Mouse (Mus musculus) monocyte, adult 5-6 weeks (primary cell): ENCODE results near the gene Mbnl2. TPM values are rescaled to one million over a fixed set of nuclear protein-coding genes. Genes with fewer than 3 reads are reported as not detected.
A peak's percentile ranks its signal among the peaks of the same experiment; 100 is the strongest.

Experiments
- ATAC-seq: fragments of 153-309, 156-312 bp; replicated peaks from 2 replicates; pipeline ENCODE4 v1.8.0; 2017; ENCODE audit warnings: mild to moderate bottlenecking; ENCODE audit not compliant: low TSS enrichment, insufficient number of reproducible peaks, severe bottlenecking, poor library complexity, low FRiP score
- total RNA-seq: library from RNA; stranded (forward); fragments of 200-1000, 200-491, 200-594 nt; gene quantifications from 3 replicates; pipeline ENCODE4 v1.2.3, GENCODE M21; 2017

Mbnl2 gene
- total RNA-seq, 1 experiment from 2014 or later: 77.3 TPM

- ATAC-seq: peak; percentile 71
Observed at GRCm38 (mm10) chr14:120433931-120434398, 158.5 kb downstream of the Mbnl2 start.

- ATAC-seq: no peak
Observed at GRCm38 (mm10) chr14:120434831-120435230, 159.4 kb downstream of the Mbnl2 start.

- ATAC-seq: no peak
Observed at GRCm38 (mm10) chr14:120440716-120441115, 165.2 kb downstream of the Mbnl2 start.

- ATAC-seq: no peak
Observed at GRCm38 (mm10) chr14:120441256-120441655, 165.8 kb downstream of the Mbnl2 start.

- no peak for ATAC-seq
Observed at GRCm38 (mm10) chr14:120441836-120442235, 166.4 kb downstream of the Mbnl2 start.

GRCm38 (mm10) chr14:120454221-120454620 lies 178.8 kb downstream of the Mbnl2 start:
- no peak for ATAC-seq

- ATAC-seq: no peak
Observed at GRCm38 (mm10) chr14:120463938-120464727, 188.7 kb downstream of the Mbnl2 start.

- ATAC-seq: no peak
Observed at GRCm38 (mm10) chr14:120466816-120467215, 191.3 kb downstream of the Mbnl2 start.

GRCm38 (mm10) chr14:120469126-120469790 lies 193.8 kb downstream of the Mbnl2 start:
- no peak for ATAC-seq

- no peak for ATAC-seq
Observed at GRCm38 (mm10) chr14:120476186-120476697, 200.8 kb downstream of the Mbnl2 start.

- ATAC-seq: peak; percentile 82
Observed at GRCm38 (mm10) chr14:120477288-120477981, 202.0 kb downstream of the Mbnl2 start.

- ATAC-seq: peak; percentile 54
Observed at GRCm38 (mm10) chr14:120477982-120478568, 202.6 kb downstream of the Mbnl2 start, which contains the start of gene Rap2a. Gene Rap2a (plus strand): TSS chr14:120478444.

- ATAC-seq: no peak
Observed at GRCm38 (mm10) chr14:120478641-120479341, 203.3 kb downstream of the Mbnl2 start.

- no peak for ATAC-seq
Observed at GRCm38 (mm10) chr14:120480341-120480900, 205.0 kb downstream of the Mbnl2 start.

- no peak for ATAC-seq
Observed at GRCm38 (mm10) chr14:120480927-120481326, 205.5 kb downstream of the Mbnl2 start.
